Mouse (Mus musculus) lung, postnatal 14 days (tissue): ENCODE data around the gene Gss.
"Not testable (repeated sequence)": the region's sequence is repeated elsewhere in the genome, so short reads cannot be mapped to it uniquely, and the experiment has no call there.

Experiments used
- DNase-seq: peaks from one replicate; pipeline ENCODE4 v3.0.0; 2021

The Gss gene

GRCm38 (mm10) chr2:155573001-155573400 is 19.6 kb downstream of the Gss start:
- no peak for DNase-seq

DNA sequence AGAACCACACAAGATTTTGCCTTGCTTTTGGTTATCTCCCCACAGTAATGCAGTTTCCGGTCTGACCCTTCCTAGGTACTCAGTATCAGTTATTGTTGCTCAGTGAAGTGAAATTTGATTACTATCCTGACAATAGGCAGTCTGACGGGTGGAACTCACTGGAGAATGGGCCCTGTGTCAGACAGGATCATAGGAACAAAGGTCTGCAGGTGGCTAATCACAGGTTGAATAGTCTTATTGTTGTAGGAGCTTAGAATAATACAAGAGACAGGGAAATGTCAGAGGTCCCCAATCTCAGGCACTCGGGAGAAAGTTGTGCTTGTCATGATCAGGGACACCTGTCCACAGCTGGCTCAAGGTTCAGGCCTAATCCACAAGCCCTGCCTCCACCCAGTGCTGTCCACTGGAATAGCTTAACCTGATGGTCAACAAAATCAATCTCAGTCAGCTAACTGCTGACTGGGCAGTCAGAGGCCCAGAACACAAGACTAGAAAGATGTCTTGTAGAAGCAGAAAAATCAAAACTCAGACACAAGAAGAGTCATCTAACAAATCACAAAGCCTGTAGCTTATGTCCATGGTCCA is 23.3 kb downstream of the Gss start:
- DNase-seq: no peak

GRCm38 (mm10) chr2:155567751-155568150 is 24.9 kb downstream of the Gss start:
- DNase-seq: no peak

DNA sequence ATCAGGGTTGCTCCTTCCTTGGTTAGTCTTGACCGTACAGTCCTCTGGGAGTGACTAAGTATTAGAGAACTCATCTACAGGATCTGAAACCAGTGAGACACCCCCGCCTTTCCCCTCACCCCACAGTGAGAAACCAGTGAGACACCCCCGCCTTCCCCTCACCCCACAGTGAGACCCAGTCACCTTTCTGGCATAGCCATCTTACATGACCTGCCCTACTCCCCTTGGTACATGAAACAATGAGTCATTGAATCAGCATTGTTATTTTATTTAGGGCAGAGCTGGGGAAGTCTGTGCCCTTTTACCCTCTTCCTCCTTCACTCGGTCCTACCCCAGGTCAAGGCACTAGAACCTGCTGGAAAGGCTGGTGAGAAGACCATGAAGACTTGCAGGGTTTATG is 29.7 kb downstream of the Gss start:
- no peak for DNase-seq

GRCm38 (mm10) chr2:155562209-155562608 is 30.4 kb downstream of the Gss start:
- DNase-seq: no peak

DNA sequence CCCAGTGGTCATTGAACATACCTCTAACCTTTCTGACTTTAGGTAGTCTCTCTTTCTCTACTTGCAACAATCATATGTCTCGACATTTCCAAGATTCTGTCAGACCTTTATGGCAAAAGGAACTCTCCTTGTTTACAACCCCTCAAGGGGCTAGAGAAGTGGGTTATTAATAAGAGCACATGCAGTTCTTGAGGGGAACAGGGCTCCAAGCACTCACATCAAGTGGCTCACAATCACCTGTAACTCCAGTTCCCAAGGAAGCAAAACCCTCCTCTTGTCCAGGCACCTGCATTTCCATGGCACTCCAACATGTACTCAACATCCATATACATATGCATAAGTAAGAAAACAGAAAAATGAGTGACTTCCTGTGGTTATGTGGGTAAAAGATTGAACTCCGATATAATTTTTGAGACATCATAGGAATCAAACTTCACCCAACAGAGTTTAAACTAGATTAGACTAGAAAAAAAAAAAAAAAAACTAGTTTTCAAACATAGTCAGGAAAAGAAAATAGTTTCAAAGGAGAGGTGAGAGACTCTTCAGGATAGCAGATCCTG is 38.1 kb downstream of the Gss start:
- DNase-seq: no peak

DNA sequence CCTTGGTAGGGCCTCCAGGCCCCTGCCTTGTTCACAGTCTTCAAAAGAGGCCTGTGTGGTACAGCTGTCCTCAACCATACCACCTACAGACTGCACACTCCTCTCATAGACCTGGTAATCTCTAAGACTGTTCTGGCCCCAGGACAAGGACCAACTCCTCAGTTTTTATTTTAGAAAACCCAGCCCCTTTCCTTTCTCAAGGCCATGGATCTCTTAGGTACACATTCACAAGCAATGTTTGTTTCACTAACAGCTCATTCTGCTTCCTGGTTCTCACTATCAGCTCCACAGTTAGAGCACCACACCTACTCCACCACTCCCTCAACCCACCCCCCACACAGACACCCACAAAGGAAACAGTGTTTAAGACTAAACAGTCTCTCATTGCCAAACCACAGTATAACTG is 39.7 kb downstream of the Gss start:
- no peak for DNase-seq

DNA sequence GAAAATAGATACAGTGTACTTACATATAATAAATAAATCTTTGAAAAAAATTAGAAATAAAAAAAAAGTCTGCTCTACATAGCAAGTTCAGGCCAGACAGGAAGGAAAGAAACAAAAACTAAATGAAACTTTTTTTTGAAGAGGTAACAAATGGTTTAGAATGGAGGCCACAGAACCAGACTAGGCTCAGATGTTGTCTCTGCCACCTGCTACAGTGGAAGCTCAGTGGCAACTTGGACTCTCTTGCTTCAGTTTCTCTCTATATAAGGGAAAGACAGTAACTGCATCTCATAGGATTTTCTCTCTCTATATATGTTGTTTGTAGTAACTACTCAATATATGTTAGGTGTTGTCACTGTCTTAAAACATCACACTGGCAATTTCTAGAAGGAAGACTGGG is 40.3 kb downstream of the Gss start:
- DNase-seq: no peak

DNA sequence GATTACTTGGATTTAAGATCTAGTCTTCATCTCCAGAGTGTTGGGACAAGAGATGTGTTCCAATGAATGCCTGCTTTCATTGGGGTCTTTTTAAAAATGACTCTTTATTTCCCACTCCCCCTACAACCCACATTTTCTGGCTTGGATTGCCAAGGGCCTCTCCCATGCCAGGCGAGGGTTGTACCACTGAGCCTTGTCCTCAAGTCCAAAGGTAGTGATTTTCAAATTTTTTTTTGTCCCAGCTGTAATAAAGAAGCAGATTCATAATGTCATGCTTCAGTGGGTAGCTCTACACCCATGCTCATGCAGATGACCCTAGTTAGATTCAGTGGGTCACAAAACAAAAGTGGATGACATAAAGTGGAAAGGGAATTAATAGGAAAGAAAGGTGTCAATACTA is 45.7 kb downstream of the Gss start:
- no peak for DNase-seq

- peak; percentile 13 for DNase-seq
Observed at GRCm38 (mm10) chr2:155540822-155541458, 51.7 kb downstream of the Gss start.

- no peak for DNase-seq
Observed at GRCm38 (mm10) chr2:155539696-155540095, 52.9 kb downstream of the Gss start.

DNA sequence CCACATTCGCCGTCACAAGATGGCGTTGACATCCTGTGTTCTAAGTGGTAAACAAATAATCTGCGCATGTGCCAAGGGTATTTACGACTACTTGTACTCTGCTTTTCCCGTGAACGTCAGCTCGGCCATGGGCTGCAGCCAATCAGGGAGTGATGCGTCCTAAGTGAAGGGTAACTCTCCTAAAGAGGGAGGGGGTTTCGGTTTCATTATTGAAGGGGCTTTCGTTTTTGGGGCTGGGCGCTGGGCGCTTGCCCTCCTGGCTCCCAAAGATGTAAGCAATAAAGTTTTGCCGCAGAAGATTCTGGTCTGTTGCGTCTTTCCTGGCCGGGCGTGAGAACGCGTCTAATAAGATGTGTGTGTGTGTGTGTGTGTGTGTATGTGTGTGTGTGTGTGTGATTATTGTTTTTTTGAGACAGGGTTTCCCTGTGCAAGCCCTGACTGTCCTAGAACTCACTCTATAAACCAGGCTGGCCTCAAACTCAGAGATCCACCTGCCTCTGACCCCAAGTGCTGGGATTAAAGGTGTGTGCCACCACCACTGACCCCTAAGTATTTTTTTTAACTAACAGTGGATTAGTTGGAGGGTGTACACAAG is 54.0 kb downstream of the Gss start:
- not testable (repeated sequence) for DNase-seq

- no peak for DNase-seq
Observed at GRCm38 (mm10) chr2:155537761-155538462, 54.7 kb downstream of the Gss start.

DNA sequence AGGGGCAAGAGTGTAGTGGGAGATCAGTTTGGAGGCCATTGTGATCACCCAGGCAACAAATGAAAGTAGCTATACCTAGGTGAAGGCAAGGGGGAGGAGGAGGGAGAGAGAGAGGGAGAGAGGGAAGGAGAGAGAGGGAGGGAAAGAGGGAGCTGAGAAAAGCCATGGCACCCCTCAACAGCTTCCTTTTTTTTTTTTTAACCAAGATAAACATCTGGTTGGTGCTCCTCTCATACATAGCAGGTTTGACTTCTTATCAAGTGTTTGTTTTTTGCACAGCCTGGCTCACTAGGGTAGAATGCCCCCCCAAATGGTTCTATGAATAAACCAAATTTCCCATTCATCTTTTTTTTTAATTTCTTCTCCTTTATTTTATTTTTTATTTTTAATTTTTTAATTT is 56.3 kb downstream of the Gss start:
- no peak for DNase-seq

DNA sequence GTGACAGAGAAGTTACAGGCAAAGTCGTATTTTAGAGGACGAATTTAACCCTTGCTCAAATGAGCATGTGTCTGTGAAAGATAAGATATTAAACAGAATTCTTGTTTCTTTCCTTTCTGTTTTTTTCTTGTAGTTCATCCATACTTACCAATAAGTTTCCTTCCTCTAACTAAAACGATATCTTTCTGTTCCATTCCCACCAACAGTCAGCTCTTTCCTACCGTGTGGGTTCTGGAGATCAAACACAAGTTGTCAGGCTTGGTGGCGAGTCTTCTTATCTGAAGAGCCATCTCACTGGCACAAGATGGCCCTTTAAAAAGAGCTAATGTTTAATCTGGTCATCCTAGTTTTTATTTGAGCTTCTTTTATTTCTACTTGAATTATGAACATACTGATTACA is 65.2 kb downstream of the Gss start:
- no peak for DNase-seq

- DNase-seq: no peak
Observed at GRCm38 (mm10) chr2:155524378-155524777, 68.2 kb downstream of the Gss start.

DNA sequence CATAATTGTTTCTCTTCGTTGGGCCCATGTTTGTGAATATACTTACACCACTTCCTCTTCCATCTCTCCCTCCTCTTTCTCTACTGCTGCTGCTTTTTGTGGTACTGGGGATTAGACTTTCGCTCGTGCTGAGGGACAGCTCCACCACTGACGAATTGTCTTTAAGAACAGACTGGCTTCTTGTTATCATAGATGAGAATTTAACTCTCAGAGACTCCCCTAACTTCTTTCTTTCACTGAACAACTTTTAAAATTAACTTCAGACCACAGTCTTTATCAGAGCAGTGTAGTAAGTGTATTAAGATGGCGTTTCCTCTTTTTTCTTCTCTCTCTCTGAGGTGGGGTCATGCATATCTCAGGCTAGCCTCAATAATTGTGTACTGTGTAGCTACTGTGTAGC is 68.9 kb downstream of the Gss start:
- DNase-seq: no peak

DNA sequence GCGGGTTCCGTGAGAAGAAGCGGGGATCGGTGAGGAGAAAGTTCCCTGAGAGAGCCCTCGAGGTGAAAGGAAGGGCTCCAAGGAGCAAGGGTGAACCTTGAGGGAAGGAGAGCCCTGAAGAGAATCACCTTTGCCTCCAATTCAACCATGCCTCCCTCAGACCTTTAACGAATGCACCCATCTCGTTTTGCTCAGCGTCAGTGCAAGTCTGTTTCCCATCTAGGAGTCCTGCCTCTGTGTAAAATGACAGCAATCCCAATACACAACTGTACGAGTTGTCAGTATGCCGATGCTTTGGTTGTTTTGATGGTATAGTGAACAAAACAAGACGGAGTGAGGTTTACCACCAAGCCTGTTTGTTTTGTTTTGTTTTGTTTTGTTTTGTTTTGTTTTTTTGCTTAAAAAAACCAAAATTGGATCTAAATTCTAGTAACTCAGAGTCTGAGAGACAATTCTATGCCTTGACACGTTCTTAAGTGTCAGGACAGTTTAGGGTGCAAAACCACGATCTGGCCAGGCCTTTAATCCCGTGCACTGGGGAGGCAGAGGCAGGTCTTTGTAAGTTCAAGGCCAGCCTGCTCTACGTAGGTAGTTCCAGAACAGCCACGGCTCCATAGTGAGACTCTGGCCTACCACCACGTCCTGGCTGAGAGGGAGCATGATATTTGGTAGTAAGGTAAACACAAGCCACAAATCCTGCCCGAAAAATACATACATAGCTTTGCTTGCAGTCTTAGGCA is 73.9 kb downstream of the Gss start:
- no peak for DNase-seq

- DNase-seq: peak; percentile 98
Observed at GRCm38 (mm10) chr2:155517455-155518423, 74.9 kb downstream of the Gss start, which contains the start of the genes Acss2 and Ggt7. Gene Acss2 (plus strand): TSS chr2:155517948. Gene Ggt7 (minus strand): TSS chr2:155518237.

- DNase-seq: peak; percentile 77
Observed at GRCm38 (mm10) chr2:155515941-155516340, 76.7 kb downstream of the Gss start.

- peak; percentile 74 for DNase-seq
Observed at GRCm38 (mm10) chr2:155514666-155515065, 77.9 kb downstream of the Gss start.

DNA sequence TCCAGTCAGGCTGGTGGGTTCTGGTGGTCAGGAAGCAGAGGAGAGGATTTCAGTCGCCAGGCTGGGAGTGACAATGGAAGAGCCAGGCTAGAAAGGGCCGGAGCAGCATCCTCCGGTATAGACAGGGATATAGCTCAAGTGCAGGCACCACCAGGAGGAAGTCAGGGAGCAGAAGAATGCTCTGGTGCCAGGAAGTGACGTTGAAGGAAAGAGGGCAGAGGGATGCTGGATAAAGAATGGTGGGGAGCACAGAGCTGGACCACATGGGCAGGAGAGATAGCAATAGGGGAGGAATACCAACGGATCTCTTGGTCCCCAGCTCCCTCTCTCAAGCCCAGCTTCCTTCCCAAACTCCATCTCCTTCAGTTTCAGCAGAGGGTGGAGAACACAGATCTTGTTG is 79.1 kb downstream of the Gss start:
- no peak for DNase-seq
